Mouse (Mus musculus) cerebellum, adult 2 months (tissue): ENCODE data around the gene BC049715.

Source experiments
- CTCF ChIP-seq: fragments of 200-500 bp; IDR thresholded peaks from 2 replicates; pipeline ENCODE4 v1.5.1; 2011; ENCODE audit warnings: low read depth, mild to moderate bottlenecking, control low read depth, low read length, moderate library complexity, borderline replicate concordance; ENCODE audit not compliant: insufficient read depth
- POLR2A ChIP-seq: fragments of 200-500 bp; IDR thresholded peaks from 2 replicates; pipeline ENCODE4 v1.6.1; 2011; ENCODE audit warnings: low read length, control low read depth, borderline replicate concordance; ENCODE audit not compliant: insufficient read depth

DNA sequence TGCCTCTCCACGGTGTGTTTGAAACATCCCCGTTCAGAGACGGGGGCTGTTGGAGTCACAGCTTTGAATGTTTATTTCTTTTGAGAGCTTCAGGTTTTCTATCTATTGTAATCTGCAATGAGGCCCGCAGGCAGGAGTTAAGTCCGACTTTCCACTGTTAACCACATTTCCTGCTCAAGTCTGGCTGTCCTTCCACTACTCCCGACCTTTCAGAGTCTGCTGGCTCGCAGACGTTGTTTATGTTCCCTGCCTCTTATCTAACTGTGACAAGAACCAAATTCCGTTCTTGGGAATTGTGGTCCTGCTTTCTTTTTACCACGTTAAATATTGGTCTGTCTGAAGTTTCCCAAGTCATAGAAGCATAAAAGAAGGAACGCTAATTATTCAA is 30.4 kb downstream of the BC049715 start:
- no peak for TF ChIP-seq POLR2A
- TF ChIP-seq CTCF = no peak
